Mouse (Mus musculus) neural tube, embryonic 11.5 days (tissue): ENCODE results near the gene Ccdc47. TPM values are rescaled to one million over a fixed set of nuclear protein-coding genes. Genes with fewer than 3 reads are reported as not detected.

Source experiments
- ATAC-seq: fragments of 200-750 bp; cut with Nextera tagmentation; 2 replicates; pipeline ENCODE4 v1.8.0; 2017; ENCODE audit warnings: moderate number of reproducible peaks, mild to moderate bottlenecking, moderate TSS enrichment, moderate library complexity; ENCODE audit not compliant: insufficient read depth, low FRiP score, low TSS enrichment
- DNase-seq: peaks from one replicate; pipeline ENCODE4 v3.0.0-alpha.2; 2015; ENCODE audit warnings: low spot score
- H3K27ac ChIP-seq: fragments of 300-500 bp; sonication (generic); 2 replicates; pipeline ENCODE4 v1.5.1; 2014; ENCODE audit warnings: low read depth, mild to moderate bottlenecking, low read length
- H3K27me3 ChIP-seq: fragments of 300-500 bp; sonication (generic); 2 replicates; pipeline ENCODE4 v1.6.1; 2014; ENCODE audit warnings: mild to moderate bottlenecking, low read length, mixed read lengths; ENCODE audit not compliant: control insufficient read depth, insufficient read depth
- H3K36me3 ChIP-seq: fragments of 300-500 bp; sonication (generic); 2 replicates; pipeline ENCODE4 v1.6.1; 2014; ENCODE audit warnings: mild to moderate bottlenecking, low read length, moderate library complexity, mixed read lengths; ENCODE audit not compliant: control insufficient read depth, insufficient read depth
- H3K4me1 ChIP-seq: fragments of 300-500 bp; sonication (generic); 2 replicates; pipeline ENCODE4 v1.6.1; 2014; ENCODE audit warnings: low read length, mixed read lengths; ENCODE audit not compliant: control insufficient read depth, insufficient read depth
- H3K4me2 ChIP-seq: fragments of 300-500 bp; sonication (generic); 2 replicates; pipeline ENCODE4 v1.6.1; 2014; ENCODE audit warnings: low read depth, mild to moderate bottlenecking, moderate library complexity
- H3K4me3 ChIP-seq: fragments of 300-500 bp; sonication (generic); 2 replicates; pipeline ENCODE4 v1.5.1; 2014; ENCODE audit warnings: low read depth, low read length
- H3K9ac ChIP-seq: fragments of 300-500 bp; sonication (generic); 2 replicates; pipeline ENCODE4 v1.6.1; 2014; ENCODE audit warnings: mild to moderate bottlenecking, low read length
- H3K9me3 ChIP-seq: fragments of 300-500 bp; sonication (generic); 2 replicates; pipeline ENCODE4 v1.6.1; 2016; ENCODE audit warnings: low read length; ENCODE audit not compliant: control insufficient read depth
- WGBS: fragments of 180-500 bp; shearing (Covaris S2); extraction: QIAGEN DNeasy Blood & Tissue Kit; methylation state at CpG from one replicate; pipeline ENCODE4 v1.1.7; 2014; 5-methylcytosine and 5-hydroxymethylcytosine counted together
- polyA plus RNA-seq: library from polyadenylated mRNA; unstranded; fragments of >200 nt; fragmentation: Nextera tagmentation; extraction: Ambion mirVana; gene quantifications from 2 replicates; pipeline ENCODE4 v1.2.1, GENCODE M21; 2014

Gene Ccdc47
- polyA plus RNA-seq, 1 experiment from 2014 or later: 73.4 TPM

GRCm38 (mm10) chr11:106176372-106176771 lies 39.8 kb downstream of the Ccdc47 start:
- 88% methylated on average over 5 of the region's 5 CpGs for WGBS

GRCm38 (mm10) chr11:106175081-106175480 lies 41.1 kb downstream of the Ccdc47 start:
- H3K9ac ChIP-seq: no peak overlapping the region
- no peaks in the 10 kb centered on the region for H3K4me1 ChIP-seq
- H3K36me3 ChIP-seq: 0 out of 2 replicates have a peak, but pooled peaks cover 2% of the 10 kb centered on the region
- 62% methylated on average over 3 of the region's 3 CpGs for WGBS
- H3K4me2 ChIP-seq: no peak overlapping the region
- no peaks in the 10 kb centered on the region for H3K27me3 ChIP-seq
- ATAC-seq: no peak
- H3K4me3 ChIP-seq: no peak overlapping the region
- H3K9me3 ChIP-seq: no peaks in the 10 kb centered on the region
- no peak overlapping the region for H3K27ac ChIP-seq
- DNase-seq: no peak

More at GRCm38 (mm10) chr11:106176372-106176771, 39.8 kb downstream of the Ccdc47 start:
- no peaks in the 10 kb centered on the region for H3K4me1 ChIP-seq
- H3K9me3 ChIP-seq: no peaks in the 10 kb centered on the region
- no peaks in the 10 kb centered on the region for H3K27me3 ChIP-seq
- H3K27ac ChIP-seq: no peak overlapping the region
- no peak overlapping the region for H3K9ac ChIP-seq
- no peak overlapping the region for H3K4me3 ChIP-seq
- ATAC-seq (no peak), DNase-seq (no peak)
- H3K36me3 ChIP-seq: 0 out of 2 replicates have a peak, but pooled peaks cover 2% of the 10 kb centered on the region
- no peak overlapping the region for H3K4me2 ChIP-seq

GRCm38 (mm10) chr11:106174372-106174771 lies 41.8 kb downstream of the Ccdc47 start:
- ATAC-seq (no peak), DNase-seq (no peak)
- H3K4me2 ChIP-seq: no peak overlapping the region
- H3K9me3 ChIP-seq: no peaks in the 10 kb centered on the region
- 0 out of 2 replicates have a peak, but pooled peaks cover 2% of the 10 kb centered on the region for H3K36me3 ChIP-seq
- H3K4me1 ChIP-seq: no peaks in the 10 kb centered on the region
- no peaks in the 10 kb centered on the region for H3K27me3 ChIP-seq
- WGBS: 83% methylated on average over 5 of the region's 5 CpGs
- no peak overlapping the region for H3K9ac ChIP-seq
- no peak overlapping the region for H3K27ac ChIP-seq
- H3K4me3 ChIP-seq: no peak overlapping the region

GRCm38 (mm10) chr11:106173228-106173627 lies 42.9 kb downstream of the Ccdc47 start:
- no peak for ATAC-seq
- Histone ChIP-seq H3K27ac (no peak overlapping the region), H3K9ac (no peak overlapping the region), H3K4me1 (no peaks in the 10 kb centered on the region), H3K36me3 (0 out of 2 replicates have a peak, but pooled peaks cover 2% of the 10 kb centered on the region), H3K9me3 (no peaks in the 10 kb centered on the region), H3K4me3 (no peak overlapping the region), H3K27me3 (no peaks in the 10 kb centered on the region), H3K4me2 (no peak overlapping the region)
- DNase-seq: no peak
- 98% methylated on average over 2 of the region's 2 CpGs for WGBS

- Histone ChIP-seq H3K4me3 (no peak overlapping the region), H3K9me3 (no peaks in the 10 kb centered on the region), H3K27me3 (no peaks in the 10 kb centered on the region), H3K36me3 (peaks cover 4% of the 10 kb centered on the region; the same call in 1 of the 2 replicates), H3K4me2 (no peak overlapping the region), H3K4me1 (no peaks in the 10 kb centered on the region), H3K27ac (no peak overlapping the region), H3K9ac (no peak overlapping the region)
- ATAC-seq: no peak
- DNase-seq: no peak
- WGBS: 84% methylated on average over 7 of the region's 7 CpGs
Measured at GRCm38 (mm10) chr11:106170807-106171206, 45.3 kb downstream of the Ccdc47 start.

- H3K4me3 ChIP-seq: no peak overlapping the region
- no peak overlapping the region for H3K9ac ChIP-seq
- peaks cover 4% of the 10 kb centered on the region; the same call in 1 of the 2 replicates for H3K36me3 ChIP-seq
- DNase-seq (no peak), ATAC-seq (no peak)
- no peaks in the 10 kb centered on the region for H3K4me1 ChIP-seq
- H3K9me3 ChIP-seq: no peaks in the 10 kb centered on the region
- H3K4me2 ChIP-seq: no peak overlapping the region
- WGBS: 90% methylated on average over 5 of the region's 5 CpGs
- no peak overlapping the region for H3K27ac ChIP-seq
- H3K27me3 ChIP-seq: no peaks in the 10 kb centered on the region
Measured at GRCm38 (mm10) chr11:106167435-106167834, 48.7 kb downstream of the Ccdc47 start.

GRCm38 (mm10) chr11:106164601-106165180 lies 51.5 kb downstream of the Ccdc47 start:
- H3K9me3 ChIP-seq: no peaks in the 10 kb centered on the region
- H3K9ac ChIP-seq: no peak overlapping the region
- DNase-seq (no peak), ATAC-seq (no peak)
- no peaks in the 10 kb centered on the region for H3K27me3 ChIP-seq
- no peak overlapping the region for H3K4me3 ChIP-seq
- WGBS: 90% methylated on average over 16 of the region's 16 CpGs
- peaks cover 9% of the 10 kb centered on the region for H3K4me1 ChIP-seq
- no peak overlapping the region for H3K27ac ChIP-seq
- peaks cover 4% of the 10 kb centered on the region; the same call in 1 of the 2 replicates for H3K36me3 ChIP-seq
- H3K4me2 ChIP-seq: no peak overlapping the region

- Histone ChIP-seq H3K4me1 (peaks cover 16% of the 10 kb centered on the region), H3K9me3 (no peaks in the 10 kb centered on the region), H3K36me3 (peaks cover 4% of the 10 kb centered on the region; the same call in 1 of the 2 replicates), H3K9ac (no peak overlapping the region), H3K4me3 (no peak overlapping the region), H3K27me3 (no peaks in the 10 kb centered on the region), H3K4me2 (no peak overlapping the region), H3K27ac (no peak overlapping the region)
- WGBS: 87% methylated on average over 4 of the region's 4 CpGs
- DNase-seq: no peak
- ATAC-seq: no peak
Measured at GRCm38 (mm10) chr11:106163546-106163945, 52.6 kb downstream of the Ccdc47 start.

GRCm38 (mm10) chr11:106162237-106162636 lies 53.9 kb downstream of the Ccdc47 start:
- Histone ChIP-seq H3K9me3 (no peaks in the 10 kb centered on the region), H3K4me2 (no peak overlapping the region), H3K27me3 (no peaks in the 10 kb centered on the region), H3K4me3 (no peak overlapping the region), H3K36me3 (peaks cover 6% of the 10 kb centered on the region), H3K27ac (no peak overlapping the region), H3K4me1 (peaks cover 17% of the 10 kb centered on the region), H3K9ac (no peak overlapping the region)
- WGBS: 76% methylated on average over 2 of the region's 2 CpGs
- no peak for ATAC-seq
- DNase-seq: no peak
